In the genomic region with DNA sequence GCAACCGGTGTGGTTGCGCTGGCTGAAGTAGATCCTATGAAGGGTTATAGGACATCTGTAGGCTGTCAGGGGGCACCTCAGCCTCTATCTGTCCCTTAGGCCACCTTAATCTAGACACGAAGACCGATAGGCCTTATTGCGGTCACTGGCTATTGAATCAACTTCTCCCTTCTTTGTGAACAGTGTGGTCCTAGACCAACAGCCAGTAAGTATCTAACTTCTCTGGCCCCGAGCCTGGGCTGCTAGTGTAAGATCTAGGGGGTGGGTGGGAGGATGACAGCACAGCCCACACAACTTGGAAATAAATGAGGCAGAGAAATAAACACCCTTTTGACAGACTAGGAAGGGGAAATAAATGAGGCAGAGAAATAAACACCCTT, we compare ENCODE assay signal across 8 mouse cellular contexts. TPM values are rescaled to one million over a fixed set of nuclear protein-coding genes. Genes with fewer than 3 reads are reported as not detected.
DNase-seq lines count a peak whose midpoint lies in the region; ATAC-seq and TF ChIP-seq lines count a peak whose summit lies in the region.

No protein-coding gene starts in this region.

- peak overlapping the region; percentile 74 for H3K4me2 ChIP-seq in hindbrain, embryonic 16.5 days (ENCODE audit: low read length)

- no peaks in the 10 kb centered on the region for H3K27me3 ChIP-seq in hindbrain, embryonic 16.5 days (replicated peaks; ENCODE audit: control insufficient read depth, insufficient read depth, low read length)

- H3K9me3 ChIP-seq in hindbrain, embryonic 16.5 days (ENCODE audit: control insufficient read depth, low read length), result no peaks in the 10 kb centered on the region

- peak; percentile 23 for ATAC-seq in hindbrain, embryonic 16.5 days

- no peaks in the 10 kb centered on the region for H3K79me2 ChIP-seq in macrophage (ENCODE audit: inconsistent target)

- WGBS in hindbrain, embryonic 16.5 days, result 0% methylated on average over 6 of the region's 6 CpGs
- WGBS in macrophage (ENCODE audit: missing documents), result 14% methylated on average over 6 of the region's 6 CpGs

- H3K4me3 ChIP-seq in left cerebral cortex, adult 2 months, result peak overlapping the region; percentile 98
- peak overlapping the region; percentile 80 for H3K4me3 ChIP-seq in brown adipose tissue, adult 24 weeks (ENCODE audit: insufficient read depth, low read depth, low read length)
- peak overlapping the region; percentile 93 for H3K4me3 ChIP-seq in hindbrain, embryonic 16.5 days (ENCODE audit: low read length)
- peak overlapping the region; percentile 35 for H3K4me3 ChIP-seq in macrophage (ENCODE audit: inconsistent target)

- 0 out of 2 replicates have a peak, but pooled peaks cover 3% of the 10 kb centered on the region for H3K4me1 ChIP-seq in brown adipose tissue, adult 24 weeks (ENCODE audit: control insufficient read depth, insufficient read depth, insufficient read length, low read length)
- peaks cover 29% of the 10 kb centered on the region for H3K4me1 ChIP-seq in hindbrain, embryonic 16.5 days (ENCODE audit: control insufficient read depth, insufficient read depth, low read depth, low read length)

- no peak for DNase-seq in left cerebral cortex, adult 2 months (ENCODE audit: extremely low spot score in 1 of 2, low spot score in 2 of 2)
- no peak for DNase-seq in left cerebral cortex, postnatal 4 days
- no peak for DNase-seq in c-Kit-positive CD71-positive TER-119-positive erythroid progenitor cells, embryonic 14.5 days (ENCODE audit: low spot score)
- DNase-seq in thymus, postnatal 25 days, result no peak
- no peak for DNase-seq in spleen, postnatal 10 days (ENCODE audit: low spot score in 2 of 2)

- intact Hi-C loops in left cerebral cortex, adult 2 months (cut with DNase I), result loop anchor here (2.0 kb wide), 1 partner anchor 72 kb away; the partner anchor contains the start of gene Dnajc5
- intact Hi-C loops in left cerebral cortex, postnatal 4 days (cut with DNase I), result no loop called here

- H3K27ac ChIP-seq in left cerebral cortex, adult 2 months, result peak overlapping the region; percentile 97
- peak overlapping the region; percentile 46; the same call in 1 of the 2 replicates for H3K27ac ChIP-seq in brown adipose tissue, adult 24 weeks (replicated peaks; ENCODE audit: low read depth, low read length)
- H3K27ac ChIP-seq in hindbrain, embryonic 16.5 days (ENCODE audit: low read depth, low read length), result peak overlapping the region; percentile 96
- no peak overlapping the region for H3K27ac ChIP-seq in macrophage

- H3K9ac ChIP-seq in hindbrain, embryonic 16.5 days (ENCODE audit: low read depth, low read length), result peak overlapping the region; percentile 95

- H3K36me3 ChIP-seq in hindbrain, embryonic 16.5 days (ENCODE audit: control insufficient read depth, insufficient read depth, low read length), result peaks cover 24% of the 10 kb centered on the region
- peaks cover 8% of the 10 kb centered on the region; the same call in 1 of the 2 replicates for H3K36me3 ChIP-seq in macrophage (ENCODE audit: inconsistent target)

- no peak for TF ChIP-seq CTCF in left cerebral cortex, adult 2 months (IDR thresholded peaks at IDR 0.05)

RNA-seq across cellular contexts. Expression of gene Zfp512b, which starts 0.4 kb away (rescaled TPM):
- 10 to 100 TPM; 83.1 to 93.8 TPM for total RNA-seq in left cerebral cortex, adult 2 months (2021)
- 100 to 1,000 TPM; 191 to 197 TPM for total RNA-seq in left cerebral cortex, postnatal 4 days (2021)
- polyA plus RNA-seq in brown adipose tissue, adult 24 weeks (2012; ENCODE audit: insufficient read depth, insufficient read length, missing spikeins), result 5.1 TPM in 2 replicates
- 44.9 and 65.1 TPM in 2 replicates for polyA plus RNA-seq in hindbrain, embryonic 16.5 days (2015; fragmentation: Nextera tagmentation; extraction: Ambion mirVana)
- 100 to 1,000 TPM in 4 of 26 experiments, 10 to 100 TPM in 22; 19.9 to 129 (median 61.5) TPM for total RNA-seq in macrophage (2018; cell fraction: chromatin; rRNA removed)
- total RNA-seq in macrophage (2018; cell fraction: cytosol; rRNA removed), result 10 to 100 TPM in 10 of 26 experiments, 1 to 10 TPM in 16; 4.3 to 17.0 (median 9.1) TPM
- total RNA-seq in macrophage (2018; cell fraction: nucleus; rRNA removed), result 10 to 100 TPM in 25 of 26 experiments, 1 to 10 TPM in 1; 9.3 to 85.8 (median 32.2) TPM
- 6.0 to 12.6 TPM (median 6.7 TPM) in 3 replicates for polyA plus RNA-seq in macrophage (2018)

RNA-seq across cellular contexts. Expression of gene Prpf6, which starts 1.4 kb away (rescaled TPM):
- total RNA-seq in left cerebral cortex, adult 2 months (2021), result 10 to 100 TPM; 54.4 to 57.4 TPM
- 10 to 100 TPM; 49.7 to 51.6 TPM for total RNA-seq in left cerebral cortex, postnatal 4 days (2021)
- 23.2 and 23.7 TPM in 2 replicates for polyA plus RNA-seq in brown adipose tissue, adult 24 weeks (2012; ENCODE audit: insufficient read depth, insufficient read length, missing spikeins)
- polyA plus RNA-seq in hindbrain, embryonic 16.5 days (2015; fragmentation: Nextera tagmentation; extraction: Ambion mirVana), result 57.3 and 63.6 TPM in 2 replicates
- total RNA-seq in macrophage (2018; cell fraction: chromatin; rRNA removed), result 100 to 1,000 TPM in 2 of 26 experiments, 10 to 100 TPM in 24; 38.7 to 108 (median 60.6) TPM
- 10 to 100 TPM; 28.1 to 46.4 (median 36.0) TPM for total RNA-seq in macrophage (2018; cell fraction: cytosol; rRNA removed)
- 10 to 100 TPM; 31.5 to 58.8 (median 42.5) TPM for total RNA-seq in macrophage (2018; cell fraction: nucleus; rRNA removed)
- 34.2 to 55.4 TPM (median 34.6 TPM) in 3 replicates for polyA plus RNA-seq in macrophage (2018)

RNA-seq across cellular contexts. Expression of gene Samd10, which starts 6.0 kb away (rescaled TPM):
- 10 to 100 TPM; 21.5 to 22.0 TPM for total RNA-seq in left cerebral cortex, adult 2 months (2021)
- total RNA-seq in left cerebral cortex, postnatal 4 days (2021), result 10 to 100 TPM; 43.7 to 48.7 TPM
- 0.63 and 1.6 TPM in 2 replicates for polyA plus RNA-seq in brown adipose tissue, adult 24 weeks (2012; ENCODE audit: insufficient read depth, insufficient read length, missing spikeins)
- 192 and 201 TPM in 2 replicates for polyA plus RNA-seq in hindbrain, embryonic 16.5 days (2015; fragmentation: Nextera tagmentation; extraction: Ambion mirVana)
- 1 to 10 TPM in 19 of 26 experiments, under 1 TPM in 3, not detected in 4; 0.37 to 8.2 (median 1.9) TPM for total RNA-seq in macrophage (2018; cell fraction: chromatin; rRNA removed)
- total RNA-seq in macrophage (2018; cell fraction: cytosol; rRNA removed), result 1 to 10 TPM; 2.0 to 5.1 (median 4.0) TPM
- 1 to 10 TPM in 21 of 26 experiments, under 1 TPM in 5; 0.30 to 6.7 (median 2.1) TPM for total RNA-seq in macrophage (2018; cell fraction: nucleus; rRNA removed)
- 2.1 to 3.8 TPM (median 2.8 TPM) in 3 replicates for polyA plus RNA-seq in macrophage (2018)

RNA-seq across cellular contexts. Expression of gene Uckl1, which starts 8.3 kb away (rescaled TPM):
- 10 to 100 TPM; 57.7 to 71.1 TPM for total RNA-seq in left cerebral cortex, adult 2 months (2021)
- 10 to 100 TPM; 66.1 to 69.2 TPM for total RNA-seq in left cerebral cortex, postnatal 4 days (2021)
- polyA plus RNA-seq in brown adipose tissue, adult 24 weeks (2012; ENCODE audit: insufficient read depth, insufficient read length, missing spikeins), result 26.8 and 26.9 TPM in 2 replicates
- 58.5 and 59.4 TPM in 2 replicates for polyA plus RNA-seq in hindbrain, embryonic 16.5 days (2015; fragmentation: Nextera tagmentation; extraction: Ambion mirVana)
- total RNA-seq in macrophage (2018; cell fraction: chromatin; rRNA removed), result 100 to 1,000 TPM; 122 to 491 (median 295) TPM
- 10 to 100 TPM; 23.5 to 49.1 (median 30.0) TPM for total RNA-seq in macrophage (2018; cell fraction: cytosol; rRNA removed)
- 100 to 1,000 TPM in 21 of 26 experiments, 10 to 100 TPM in 5; 82.3 to 303 (median 162) TPM for total RNA-seq in macrophage (2018; cell fraction: nucleus; rRNA removed)
- 32.9 to 57.2 TPM (median 33.9 TPM) in 3 replicates for polyA plus RNA-seq in macrophage (2018)

Comparison
In these comparisons a context has a peak if more than half of its experiments do, and no peak if none do; other contexts are left out.
1. H3K4me3 ChIP-seq: peak in every context shown above with its lines; median percentile 98 in left cerebral cortex, adult 2 months; 93 in hindbrain, embryonic 16.5 days; 80 in brown adipose tissue, adult 24 weeks; 35 in macrophage.
2. RNA of gene Samd10, which starts 6.0 kb away (polyA plus RNA-seq): 192 to 201 TPM in hindbrain, embryonic 16.5 days; 2.1 to 3.8 TPM in macrophage and 0.63 to 1.6 TPM in brown adipose tissue, adult 24 weeks; every median in the first group is over 10 times any median in the second.